Mouse (Mus musculus) naive thymus-derived CD4-positive, alpha-beta T cell, adult 5 months (primary cell): Measurements from ENCODE around the gene Fam177a. TPM values are rescaled to one million over a fixed set of nuclear protein-coding genes. Genes with fewer than 3 reads are reported as not detected.

Experiments
- polyA plus RNA-seq: library from polyadenylated mRNA; unstranded; fragments of 100-300 nt; shearing (Covaris generic); gene quantifications from one replicate; pipeline ENCODE4 v1.2.1, GENCODE M21; 2017

Fam177a gene
- 49.4 TPM for polyA plus RNA-seq

GRCm38 (mm10) chr12:55124242-55124641, at the start of gene Fam177a:
Fam177a (plus strand) TSS chr12:55124469.

GRCm38 (mm10) chr12:55079726-55080600, 44.3 kb upstream of the Fam177a start, which contains the start of the genes 2700097O09Rik and Srp54a:
2700097O09Rik (minus strand) TSS chr12:55080110.
Srp54a (plus strand) TSS chr12:55080262.

GRCm38 (mm10) chr12:55154559-55155448, 30.5 kb downstream of the Fam177a start, which contains the start of gene Srp54b:
Srp54b (plus strand) TSS chr12:55155104.

Other genes with a start within 250 kb of the Fam177a start
- gene Gm20403, start 137.9 kb upstream of the Fam177a start, polyA plus RNA-seq = not detected
- 105 TPM for gene Baz1a, start 110.1 kb upstream of the Fam177a start, polyA plus RNA-seq
- 21.0 TPM for gene 2700097O09Rik, start 44.4 kb upstream of the Fam177a start, polyA plus RNA-seq
- gene Srp54a, start 44.2 kb upstream of the Fam177a start, polyA plus RNA-seq = 177 TPM
- 60.9 TPM for gene Srp54b, start 30.6 kb downstream of the Fam177a start, polyA plus RNA-seq
- not detected for gene 1700047I17Rik2, start 75.1 kb downstream of the Fam177a start, polyA plus RNA-seq
- 104 TPM for gene Srp54c, start 105.7 kb downstream of the Fam177a start, polyA plus RNA-seq
- gene 1110008L16Rik, start 175.1 kb downstream of the Fam177a start, polyA plus RNA-seq = 5.9 TPM
- gene Ppp2r3c, start 178.5 kb downstream of the Fam177a start, polyA plus RNA-seq = 14.8 TPM